Mouse (Mus musculus): ENCODE data around the gene Tsen15.

- TF ChIP-seq TAL1 (IDR thresholded peaks at IDR 0.05; ENCODE audit: low read length) = no peak
- TF ChIP-seq GATA1 (IDR thresholded peaks at IDR 0.05; ENCODE audit: low read length) = no peak
Measured at GRCm38 (mm10) chr1:152384589-152384988, 1.9 kb downstream of the Tsen15 start.

Measured in erythroblast, embryonic 14.5 days (primary cell).